Mouse (Mus musculus) adrenal gland, adult 8-10 months (tissue): Measurements from ENCODE around the gene E2f1. TPM values are rescaled to one million over a fixed set of nuclear protein-coding genes. Genes with fewer than 3 reads are reported as not detected.

Experiments used
- DNase-seq: peaks from one replicate; pipeline ENCODE4 v3.0.0; 2022
- total RNA-seq, 4 experiments: library from RNA; stranded (reverse); gene quantifications; 2 replicates each; pipeline ENCODE4 v1.2.4; 2022

Gene E2f1
- total RNA-seq, 4 experiments from 2014 or later, result 9.9 to 12.9 (median 12.0) TPM

DNA sequence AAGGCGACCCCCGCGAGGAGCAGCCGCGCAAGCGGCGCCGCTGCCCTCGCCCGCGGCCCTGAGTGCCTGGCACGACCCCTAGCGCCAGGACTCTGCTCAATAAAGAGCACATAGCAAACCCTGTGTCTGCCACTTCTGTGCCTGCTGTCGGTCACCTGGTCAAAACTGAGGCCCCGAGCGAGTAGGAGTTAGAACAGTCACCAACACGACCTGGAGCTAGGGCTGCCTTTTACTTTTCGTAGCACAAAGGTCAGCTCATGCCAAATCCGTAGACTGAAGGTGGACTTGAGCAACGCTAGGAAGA, 19.9 kb downstream of the E2f1 start:
- DNase-seq, result no peak

DNA sequence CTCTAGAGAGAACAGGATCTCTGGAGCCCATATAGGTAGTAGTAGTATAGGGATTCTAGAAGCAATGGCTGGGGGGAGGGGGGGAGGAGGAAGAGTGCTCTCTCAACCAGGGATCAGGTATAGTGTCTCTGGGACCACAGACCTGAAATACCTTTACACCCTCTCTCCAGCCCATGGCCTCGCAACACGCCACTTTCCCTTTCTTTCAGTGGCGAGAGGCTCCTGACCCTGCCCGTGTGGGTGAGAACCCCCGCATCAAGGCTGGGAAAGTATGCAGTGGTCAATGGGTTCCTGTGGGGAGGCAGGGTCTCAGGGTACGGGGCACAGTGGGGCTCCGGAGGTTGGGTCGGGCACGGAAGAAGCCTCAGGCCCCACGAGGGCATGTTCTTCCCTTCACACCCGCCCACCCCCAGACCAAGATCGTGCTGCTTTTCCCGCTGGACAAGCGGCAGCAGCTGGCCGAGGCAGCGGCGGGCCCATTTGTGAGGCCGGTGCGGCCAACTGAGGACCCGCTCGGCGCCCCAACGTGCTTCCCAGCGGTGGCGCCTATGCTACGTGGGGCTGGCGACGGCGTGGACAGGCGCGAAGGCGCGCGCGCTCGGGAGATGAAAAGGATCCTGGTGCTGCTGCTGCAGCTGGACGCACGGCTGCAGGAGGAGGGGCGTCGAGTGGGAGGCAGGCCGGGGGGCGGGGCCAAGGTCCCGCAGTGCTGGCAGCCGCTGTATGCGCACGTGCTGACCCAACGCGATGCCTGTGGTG, 20.4 kb downstream of the E2f1 start:
- peak; percentile 64 for DNase-seq

DNA sequence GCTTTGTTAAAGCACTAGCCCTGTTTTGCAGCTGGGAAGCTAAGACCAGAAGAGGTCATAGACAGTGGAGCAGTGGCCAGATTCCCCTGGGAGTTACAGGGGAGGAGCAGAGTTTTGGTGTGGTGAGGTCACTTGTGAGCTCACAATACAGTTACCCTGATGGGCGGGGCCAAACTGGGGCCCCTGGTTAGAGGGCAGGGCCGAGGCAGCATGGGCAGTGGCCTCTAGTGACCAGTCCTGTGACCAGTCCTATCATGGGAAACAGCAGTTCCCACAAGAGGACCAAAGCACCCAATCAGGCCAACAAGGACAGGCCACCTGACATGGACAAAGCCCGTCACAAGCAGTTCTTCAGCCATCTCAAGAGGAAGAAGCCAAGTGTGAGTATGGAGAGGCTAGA, 21.0 kb downstream of the E2f1 start:
- no peak for DNase-seq

DNA sequence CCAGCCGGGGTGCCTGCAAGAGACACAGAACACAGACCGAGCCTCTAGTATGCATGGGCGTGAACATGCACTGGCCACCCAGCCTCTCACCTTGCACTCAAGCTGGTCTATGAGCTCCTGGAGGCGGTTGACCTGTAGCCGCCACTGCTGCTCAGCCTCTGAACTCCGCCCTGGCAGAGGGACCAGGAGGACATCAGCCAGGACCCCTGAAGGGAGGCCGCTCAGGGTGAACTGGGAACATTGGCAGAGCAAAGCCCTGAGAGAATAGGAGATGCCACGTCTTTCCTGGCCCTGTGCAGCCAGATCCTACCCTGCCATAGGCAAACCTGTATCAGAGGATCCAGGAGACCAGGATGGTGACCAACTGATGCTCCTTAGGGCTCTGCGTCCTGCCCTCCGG, 23.0 kb downstream of the E2f1 start, which contains the start of gene 1700003F12Rik:
Gene 1700003F12Rik, plus strand, starts transcription at position 375 of the 400 bp plus-strand sequence.
- no peak for DNase-seq

DNA sequence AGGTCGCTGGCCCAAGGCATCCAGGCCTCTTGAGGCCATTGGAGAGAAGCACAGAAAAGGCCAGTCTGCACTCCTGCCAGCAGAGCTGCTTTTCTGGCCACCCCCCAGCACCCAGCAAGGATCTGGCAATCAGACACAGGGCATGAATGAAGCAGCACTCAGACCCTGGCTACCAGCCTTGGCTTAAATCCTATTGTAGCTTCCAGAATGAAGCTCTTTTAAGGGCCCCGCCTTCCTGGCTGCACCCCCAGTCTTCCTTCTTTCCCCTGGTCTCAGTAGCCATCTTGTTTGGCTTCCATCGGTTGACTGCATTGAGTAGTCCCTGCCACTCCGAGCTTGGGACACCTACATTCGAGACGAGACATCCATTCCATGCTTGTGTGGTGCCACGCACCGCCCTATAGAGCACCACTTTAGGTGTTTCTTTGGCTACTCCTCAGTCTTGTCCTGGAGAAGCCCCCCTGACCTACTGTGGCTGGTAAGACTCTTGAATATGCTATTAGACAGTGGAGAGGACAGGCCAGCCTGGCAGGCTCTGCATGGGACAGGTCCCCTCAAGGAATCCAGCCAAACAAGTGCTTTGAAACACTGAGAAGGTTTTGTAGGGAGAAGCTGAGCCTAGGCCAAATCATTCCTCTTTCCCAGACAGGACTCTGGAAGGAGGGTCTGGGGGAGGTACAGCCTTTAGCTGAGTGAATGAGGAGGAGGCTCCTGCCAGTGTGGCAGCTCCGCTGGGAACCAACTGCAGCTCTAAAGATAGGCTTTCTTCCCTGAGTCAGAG, 25.9 kb downstream of the E2f1 start:
- DNase-seq, result no peak

DNA sequence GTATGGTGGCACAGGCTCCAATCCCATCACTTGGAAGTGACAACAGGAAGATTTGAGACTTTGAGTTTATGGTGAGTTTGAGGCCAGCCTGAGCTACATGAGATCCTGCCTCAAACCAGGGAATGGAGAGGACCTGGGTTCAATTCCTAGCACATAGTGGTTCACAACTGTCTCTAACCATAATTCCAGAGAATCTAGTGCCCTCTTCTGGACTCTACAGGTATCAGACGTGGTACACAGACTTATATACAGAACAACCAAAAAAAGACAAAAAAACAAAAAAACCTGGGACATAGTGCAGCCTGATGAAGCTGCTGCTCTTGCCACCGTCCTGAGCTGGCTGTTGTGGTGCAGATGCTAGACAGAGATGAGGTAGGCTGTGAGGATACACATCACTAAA, 28.1 kb downstream of the E2f1 start:
- DNase-seq, result no peak

DNA sequence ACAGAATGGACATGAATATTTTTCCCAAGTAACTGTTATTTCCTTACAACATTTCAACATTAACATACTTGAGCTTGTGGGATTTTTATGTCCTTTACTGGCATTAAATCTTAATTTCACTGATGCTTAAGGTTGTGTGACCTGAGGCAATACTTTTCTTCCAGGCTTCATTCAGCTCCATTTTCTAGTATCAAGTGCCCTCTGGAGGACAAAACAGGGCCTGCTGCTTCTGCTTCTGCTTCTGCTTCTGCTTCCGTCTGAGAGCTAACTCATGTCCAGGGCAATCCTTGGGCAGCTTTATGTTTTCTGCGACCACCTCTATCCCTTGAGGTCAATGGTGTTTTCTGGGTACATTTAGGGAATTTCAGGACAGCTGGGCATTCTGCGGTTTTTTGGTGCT, 30.0 kb downstream of the E2f1 start:
- no peak for DNase-seq

DNA sequence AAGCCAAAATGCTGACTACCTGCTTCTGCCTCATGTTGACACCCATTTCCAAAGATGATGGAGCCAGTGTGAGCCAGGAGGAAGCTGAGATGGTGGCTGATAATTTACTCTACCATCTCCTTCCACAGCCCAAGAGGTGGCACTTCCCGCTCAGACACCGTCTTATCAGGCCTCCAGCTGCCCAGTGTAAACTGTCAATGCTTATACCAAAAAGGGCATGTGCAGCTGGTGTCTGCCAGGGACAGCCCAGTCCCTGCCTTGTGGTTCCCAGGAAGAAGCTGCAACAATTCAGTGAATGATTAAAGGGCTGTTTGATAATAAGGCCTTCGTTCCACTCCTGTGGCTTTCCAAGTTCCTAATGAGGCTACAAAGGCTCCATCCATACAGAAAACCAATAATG, 31.0 kb downstream of the E2f1 start:
- no peak for DNase-seq

DNA sequence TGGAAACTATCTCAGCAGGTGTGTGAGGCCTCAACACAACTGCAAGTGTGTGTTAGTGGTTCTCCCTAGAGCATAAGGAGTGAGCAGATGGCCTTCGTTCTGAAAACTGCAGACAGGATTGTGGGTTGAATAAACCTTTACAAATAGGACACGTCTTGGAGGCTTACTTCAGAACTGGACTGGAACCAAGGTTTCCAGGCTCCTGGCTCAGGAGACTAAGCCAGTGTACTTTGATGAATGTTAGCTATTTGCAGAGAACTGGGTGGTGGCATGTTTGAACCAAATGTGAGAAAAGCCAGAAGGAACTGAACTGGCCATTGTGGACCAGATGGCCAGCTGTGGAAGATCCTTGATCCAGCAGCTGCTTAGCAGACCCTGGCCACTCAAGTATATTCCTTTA, 31.4 kb downstream of the E2f1 start:
- DNase-seq, result no peak

DNA sequence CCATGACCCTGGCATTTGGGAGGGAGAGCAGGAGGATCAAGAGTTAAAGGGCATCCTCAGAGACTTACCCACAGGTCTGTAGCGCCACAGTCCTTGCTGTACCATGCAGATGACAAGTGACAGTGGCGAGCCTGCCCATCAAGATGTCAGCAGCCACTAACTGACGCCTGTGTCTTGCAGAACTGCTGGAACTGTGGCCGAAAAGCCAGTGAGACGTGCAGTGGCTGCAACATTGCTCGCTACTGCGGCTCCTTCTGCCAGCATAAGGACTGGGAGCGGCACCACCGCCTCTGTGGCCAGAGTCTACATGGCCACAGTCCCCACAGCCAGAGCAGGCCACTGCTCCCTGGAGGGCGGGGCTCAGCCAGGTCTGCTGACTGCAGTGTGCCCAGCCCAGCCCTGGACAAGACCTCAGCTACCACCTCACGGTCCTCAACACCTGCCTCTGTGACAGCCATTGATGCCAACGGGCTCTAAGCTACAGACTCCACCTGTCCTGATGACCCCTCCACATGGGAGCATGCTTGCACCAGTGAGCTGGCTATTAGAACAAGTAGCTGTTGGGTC, 34.9 kb downstream of the E2f1 start:
- no peak for DNase-seq

DNA sequence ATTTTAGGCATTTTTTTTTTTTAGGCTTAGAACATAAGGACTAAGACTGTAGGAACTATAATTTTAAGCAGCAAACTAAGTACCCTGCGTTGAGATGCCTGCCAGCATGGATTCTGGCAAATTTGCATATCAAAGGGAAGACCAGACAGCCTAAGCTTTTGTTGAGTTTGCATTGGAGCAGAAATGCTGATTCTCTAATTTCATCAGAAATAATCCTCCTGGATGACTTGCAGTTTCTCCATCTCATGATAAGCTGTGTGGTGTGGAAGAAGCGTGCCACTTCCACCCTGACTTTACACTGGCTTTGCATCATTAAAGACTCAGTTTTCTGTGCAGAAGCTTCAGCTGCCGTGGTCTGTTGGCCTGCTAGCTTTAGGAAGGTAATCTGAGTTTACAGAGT, 36.8 kb downstream of the E2f1 start:
- DNase-seq, result no peak

DNA sequence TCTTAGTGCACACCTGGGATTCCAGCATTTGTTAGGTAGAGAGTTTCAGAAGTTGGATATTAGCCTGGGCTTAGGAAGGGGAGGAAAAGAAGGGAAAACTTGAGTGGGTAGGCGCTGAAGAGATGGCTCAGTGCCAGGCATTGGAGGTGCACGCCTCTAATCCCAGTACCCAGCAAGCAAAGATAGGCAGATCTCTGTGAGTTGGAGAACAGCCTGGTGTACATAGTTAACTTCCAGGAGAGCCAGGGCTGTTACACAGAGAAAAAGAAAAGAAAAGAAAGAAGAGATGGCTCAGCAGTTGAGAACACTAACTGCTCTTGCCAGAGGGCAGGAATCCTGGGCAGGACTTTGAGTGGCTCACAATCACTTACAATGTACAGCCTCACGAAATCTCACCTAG, 43.2 kb downstream of the E2f1 start:
- DNase-seq, result no peak

DNA sequence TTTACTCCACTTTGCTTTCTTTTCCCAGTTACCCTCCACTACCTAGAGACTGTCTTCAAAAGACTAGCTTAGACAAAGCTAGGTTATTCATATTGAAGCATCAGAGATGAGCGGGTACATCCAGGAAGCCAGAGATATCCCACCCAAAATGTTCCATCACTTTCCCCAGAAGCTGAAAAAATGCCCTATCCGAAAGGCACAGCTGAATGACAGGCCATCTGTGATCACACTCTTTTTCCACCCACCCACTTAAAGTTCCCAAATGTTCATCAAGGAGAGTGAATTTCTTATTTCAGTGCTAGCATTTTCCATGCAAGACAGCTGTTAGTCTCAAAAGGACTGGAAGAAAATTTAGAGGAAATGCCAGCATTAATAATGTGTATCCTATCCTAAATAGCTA, 44.4 kb downstream of the E2f1 start:
- no peak for DNase-seq

DNA sequence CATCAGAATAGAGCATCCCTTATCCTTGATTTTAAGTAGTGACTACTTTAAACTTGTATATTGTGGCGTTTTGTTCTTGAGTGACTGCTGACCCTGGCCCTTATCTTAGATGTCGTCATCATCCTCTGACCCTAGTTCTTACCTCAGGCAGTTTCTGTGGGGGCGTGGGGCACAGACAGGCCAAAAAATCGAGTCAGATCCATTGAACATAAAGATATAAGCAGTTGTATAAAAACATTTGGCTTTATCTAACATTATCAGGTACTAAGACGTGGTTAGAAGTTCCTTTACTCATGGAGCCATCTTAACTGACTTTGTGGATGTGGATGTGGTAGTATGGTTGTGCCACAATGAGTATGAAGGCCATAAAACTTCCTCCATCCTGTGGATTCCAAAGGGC, 47.4 kb downstream of the E2f1 start:
- DNase-seq, result no peak

DNA sequence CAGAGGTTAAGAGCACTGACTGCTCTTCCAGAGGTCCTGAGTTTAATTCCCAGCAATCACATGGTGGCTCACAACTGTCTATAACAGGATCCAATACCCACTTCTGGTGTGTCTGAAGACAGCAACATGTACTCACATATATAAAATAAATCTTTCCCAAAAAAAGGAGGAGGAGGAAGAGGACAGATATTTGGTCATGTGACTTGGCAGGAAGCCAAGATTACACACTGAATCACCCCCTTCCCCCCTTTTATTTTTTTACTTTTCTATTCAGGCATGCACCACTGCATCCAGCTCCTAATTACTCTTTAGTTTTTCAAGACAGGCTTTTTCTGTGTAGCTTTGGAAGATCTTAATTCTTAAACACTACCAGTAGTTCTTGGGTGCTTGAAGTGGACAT, 48.2 kb downstream of the E2f1 start:
- no peak for DNase-seq

DNA sequence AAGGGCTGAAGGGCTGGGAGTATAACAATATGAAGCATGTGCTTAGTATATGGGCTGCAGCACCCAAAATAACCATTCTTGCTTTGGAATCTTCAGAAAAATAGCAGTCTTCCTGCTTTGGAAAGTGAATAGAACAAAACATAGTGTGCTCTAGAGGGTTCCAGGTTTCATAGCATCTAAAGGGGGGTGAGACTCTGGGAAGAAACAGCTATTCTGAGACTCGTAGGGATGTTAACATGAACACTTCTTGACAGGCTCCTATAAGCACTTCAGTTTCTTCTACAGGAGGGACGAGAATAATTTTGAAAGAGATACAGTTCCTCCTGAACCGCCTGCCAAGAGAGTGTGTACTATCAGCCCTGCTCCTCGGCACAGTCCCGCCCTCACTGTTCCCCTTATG, 52.3 kb downstream of the E2f1 start:
- no peak for DNase-seq

DNA sequence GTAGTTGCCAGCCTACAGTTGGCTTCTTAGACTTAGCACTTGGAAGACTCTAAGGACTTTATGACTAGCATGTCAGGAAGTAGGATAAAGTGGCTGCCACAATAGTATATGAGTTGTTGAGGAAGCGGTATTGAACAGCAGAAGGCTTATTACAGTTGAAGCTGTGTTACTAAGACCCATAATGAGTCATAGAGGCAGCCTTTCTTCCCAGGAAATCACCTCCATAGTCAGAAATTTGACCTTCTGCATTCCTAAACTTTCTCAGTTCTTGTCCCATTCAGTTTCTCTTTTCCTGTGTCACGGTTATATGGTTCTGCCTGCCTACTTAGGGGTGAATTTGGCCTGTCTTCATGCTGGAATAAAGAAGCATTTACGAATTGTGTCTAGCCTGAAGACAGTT, 52.7 kb downstream of the E2f1 start:
- DNase-seq, result no peak

DNA sequence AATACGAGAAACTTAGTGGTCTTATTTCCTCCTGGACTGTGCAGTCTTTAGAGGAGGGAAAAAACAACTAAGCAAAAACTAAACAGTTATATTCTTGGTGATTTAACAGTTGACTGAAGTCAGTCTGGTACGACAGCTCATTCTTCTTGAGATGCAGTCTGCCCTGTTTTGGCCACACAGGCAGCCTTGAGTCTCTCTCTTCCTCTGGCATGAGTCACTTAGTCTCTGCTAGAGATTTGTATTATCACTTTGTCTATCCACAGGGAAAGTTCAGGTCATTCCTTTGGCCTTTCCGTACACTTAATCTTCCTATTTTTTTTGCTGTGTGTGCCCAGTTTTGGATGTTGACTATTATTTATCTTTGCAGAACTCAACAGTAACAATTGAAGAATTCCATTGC, 59.6 kb downstream of the E2f1 start:
- peak; percentile 44 for DNase-seq

Other genes with a start within 250 kb of the E2f1 start
- 10 to 100 TPM; 13.7 to 25.4 (median 18.6) TPM for gene Cdk5rap1, start 196.9 kb downstream of the E2f1 start, total RNA-seq
- 10 to 100 TPM; 21.3 to 37.6 (median 31.5) TPM for gene Snta1, start 161.8 kb downstream of the E2f1 start, total RNA-seq
- 10 to 100 TPM; 34.0 to 55.4 (median 43.4) TPM for gene Cbfa2t2, start 133.4 kb downstream of the E2f1 start, total RNA-seq
- gene 1700003F12Rik, start 22.8 kb downstream of the E2f1 start, total RNA-seq, result under 1 TPM in 2 of 4 experiments, not detected in 2; 0.46 to 0.71 TPM
- gene Actl10, start 18.1 kb downstream of the E2f1 start, total RNA-seq, result under 1 TPM in 2 of 4 experiments, not detected in 2; 0.17 to 0.31 TPM
- gene Necab3, start 11.0 kb downstream of the E2f1 start, total RNA-seq, result 1 to 10 TPM in 3 of 4 experiments, under 1 TPM in 1; 0.41 to 3.1 (median 2.6) TPM
- gene Pxmp4, start 33.8 kb upstream of the E2f1 start, total RNA-seq, result 10 to 100 TPM; 28.8 to 36.5 (median 32.1) TPM
- gene Zfp341, start 43.4 kb upstream of the E2f1 start, total RNA-seq, result 1 to 10 TPM; 2.9 to 4.4 (median 4.0) TPM
- gene 4930519P11Rik, start 43.5 kb upstream of the E2f1 start, total RNA-seq, result 1 to 10 TPM in 1 of 4 experiments, not detected in 3; 1.4 TPM
- gene Chmp4b, start 81.8 kb upstream of the E2f1 start, total RNA-seq, result 100 to 1,000 TPM; 224 to 310 (median 256) TPM
- gene Gm14214, start 200.1 kb upstream of the E2f1 start, total RNA-seq, result not detected
- gene Raly, start 221.2 kb upstream of the E2f1 start, total RNA-seq, result 100 to 1,000 TPM; 186 to 218 (median 200) TPM
- gene a, start 221.5 kb upstream of the E2f1 start, total RNA-seq, result not detected